Mouse (Mus musculus): Measurements from ENCODE around the gene Kif5c. TPM values are rescaled to one million over a fixed set of nuclear protein-coding genes. Genes with fewer than 3 reads are reported as not detected.

The Kif5c gene
- polyA plus RNA-seq, 1 experiment, result 408 TPM

DNA sequence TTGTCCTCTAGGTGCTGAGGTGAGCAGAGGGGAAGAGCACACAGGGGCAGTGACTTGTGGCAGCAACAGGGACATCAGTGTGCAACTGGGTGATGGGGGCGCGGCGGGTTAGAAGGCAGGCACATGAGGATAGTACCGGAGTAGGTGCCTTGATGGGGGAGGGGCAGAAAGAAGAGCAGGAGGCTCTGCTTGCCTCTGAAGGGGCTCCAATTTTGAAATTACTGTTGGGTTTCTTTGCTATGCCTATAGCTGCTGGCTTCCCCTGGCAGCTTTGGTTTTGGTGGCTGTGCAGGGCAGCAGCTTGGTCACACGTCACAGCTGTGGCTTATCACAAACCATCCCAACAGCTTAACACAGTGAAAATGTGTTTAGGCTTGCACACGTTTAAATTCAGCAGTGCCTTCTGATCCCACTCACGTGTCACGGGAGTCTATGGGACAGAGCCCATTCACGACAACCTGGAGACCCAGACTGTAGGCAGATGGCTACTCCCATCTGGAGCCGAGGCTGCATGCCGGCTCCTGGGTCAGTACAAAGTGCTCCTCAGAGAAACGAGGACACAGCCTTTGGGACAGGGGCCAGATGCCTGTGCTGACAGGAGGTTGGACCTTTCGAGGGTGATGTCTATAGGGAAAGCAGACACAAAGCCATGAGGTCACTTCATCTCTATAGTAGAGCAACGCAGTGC is 126.1 kb downstream of the Kif5c start:
- Histone ChIP-seq H3K4me1 (ENCODE audit: control insufficient read depth, insufficient read depth, low read length) (peaks cover 33% of the 10 kb centered on the region), H3K4me3 (ENCODE audit: insufficient read depth, low read length) (no peak overlapping the region), H3K27ac (ENCODE audit: insufficient read depth, low read length) (no peak overlapping the region)
- TF ChIP-seq POLR2A (IDR thresholded peaks at IDR 0.05; ENCODE audit: extremely low read depth, insufficient read depth, low read length), result no peak
- TF ChIP-seq CTCF (IDR thresholded peaks at IDR 0.05; ENCODE audit: extremely low read depth, insufficient read depth, low read length), result no peak

GRCm38 (mm10) chr2:49746947-49747346 is 127.8 kb downstream of the Kif5c start:
- Histone ChIP-seq H3K27ac (ENCODE audit: insufficient read depth, low read length) (no peak overlapping the region), H3K4me3 (ENCODE audit: insufficient read depth, low read length) (no peak overlapping the region), H3K4me1 (ENCODE audit: control insufficient read depth, insufficient read depth, low read length) (peaks cover 28% of the 10 kb centered on the region)
- no peak for TF ChIP-seq CTCF (IDR thresholded peaks at IDR 0.05; ENCODE audit: extremely low read depth, insufficient read depth, low read length)
- no peak for TF ChIP-seq POLR2A (IDR thresholded peaks at IDR 0.05; ENCODE audit: extremely low read depth, insufficient read depth, low read length)

GRCm38 (mm10) chr2:49747670-49748069 is 128.6 kb downstream of the Kif5c start:
- Histone ChIP-seq H3K4me1 (ENCODE audit: control insufficient read depth, insufficient read depth, low read length) (peaks cover 26% of the 10 kb centered on the region), H3K27ac (ENCODE audit: insufficient read depth, low read length) (no peak overlapping the region), H3K4me3 (ENCODE audit: insufficient read depth, low read length) (no peak overlapping the region)
- TF ChIP-seq CTCF (IDR thresholded peaks at IDR 0.05; ENCODE audit: extremely low read depth, insufficient read depth, low read length), result no peak
- TF ChIP-seq POLR2A (IDR thresholded peaks at IDR 0.05; ENCODE audit: extremely low read depth, insufficient read depth, low read length), result no peak

DNA sequence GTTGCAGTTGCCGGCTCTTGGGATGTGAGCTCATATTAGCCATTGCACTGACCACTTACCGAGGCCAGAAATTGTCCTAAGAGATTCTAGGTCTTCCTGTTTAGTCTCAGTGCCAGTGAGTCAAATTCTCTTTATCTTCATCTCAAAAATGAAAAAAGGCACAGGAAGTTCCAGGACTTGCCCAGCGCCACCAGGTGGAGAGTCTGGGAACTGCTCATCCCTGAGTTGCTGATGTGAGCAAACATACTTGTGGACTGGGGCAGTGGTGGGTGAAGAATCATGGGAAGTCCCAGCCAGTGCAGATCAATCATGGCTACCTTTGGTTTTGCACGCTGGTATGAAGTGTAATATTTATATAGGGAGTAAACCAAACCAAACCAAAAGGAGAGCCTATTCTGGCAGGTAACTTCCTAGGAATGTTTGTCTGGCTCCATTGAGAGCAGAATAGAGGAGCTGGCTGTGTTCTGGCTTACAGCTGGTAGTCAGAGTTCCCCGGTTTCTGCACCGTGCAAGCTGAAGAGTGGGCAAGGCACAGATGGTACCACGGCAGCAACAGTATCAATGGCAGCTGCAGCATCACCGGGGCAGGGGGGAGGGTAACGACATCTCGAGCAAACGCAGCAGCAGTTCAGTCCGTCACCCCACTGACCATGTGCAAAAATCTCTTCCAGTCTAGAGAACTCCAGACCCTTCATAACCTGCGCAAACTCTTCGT is 129.7 kb downstream of the Kif5c start:
- H3K4me1 ChIP-seq (ENCODE audit: control insufficient read depth, insufficient read depth, low read length), result peaks cover 16% of the 10 kb centered on the region
- H3K4me3 ChIP-seq (ENCODE audit: insufficient read depth, low read length), result no peak overlapping the region
- no peak overlapping the region for H3K27ac ChIP-seq (ENCODE audit: insufficient read depth, low read length)
- TF ChIP-seq POLR2A (IDR thresholded peaks at IDR 0.05; ENCODE audit: extremely low read depth, insufficient read depth, low read length) (no peak), CTCF (IDR thresholded peaks at IDR 0.05; ENCODE audit: extremely low read depth, insufficient read depth, low read length) (peak; percentile 65)

DNA sequence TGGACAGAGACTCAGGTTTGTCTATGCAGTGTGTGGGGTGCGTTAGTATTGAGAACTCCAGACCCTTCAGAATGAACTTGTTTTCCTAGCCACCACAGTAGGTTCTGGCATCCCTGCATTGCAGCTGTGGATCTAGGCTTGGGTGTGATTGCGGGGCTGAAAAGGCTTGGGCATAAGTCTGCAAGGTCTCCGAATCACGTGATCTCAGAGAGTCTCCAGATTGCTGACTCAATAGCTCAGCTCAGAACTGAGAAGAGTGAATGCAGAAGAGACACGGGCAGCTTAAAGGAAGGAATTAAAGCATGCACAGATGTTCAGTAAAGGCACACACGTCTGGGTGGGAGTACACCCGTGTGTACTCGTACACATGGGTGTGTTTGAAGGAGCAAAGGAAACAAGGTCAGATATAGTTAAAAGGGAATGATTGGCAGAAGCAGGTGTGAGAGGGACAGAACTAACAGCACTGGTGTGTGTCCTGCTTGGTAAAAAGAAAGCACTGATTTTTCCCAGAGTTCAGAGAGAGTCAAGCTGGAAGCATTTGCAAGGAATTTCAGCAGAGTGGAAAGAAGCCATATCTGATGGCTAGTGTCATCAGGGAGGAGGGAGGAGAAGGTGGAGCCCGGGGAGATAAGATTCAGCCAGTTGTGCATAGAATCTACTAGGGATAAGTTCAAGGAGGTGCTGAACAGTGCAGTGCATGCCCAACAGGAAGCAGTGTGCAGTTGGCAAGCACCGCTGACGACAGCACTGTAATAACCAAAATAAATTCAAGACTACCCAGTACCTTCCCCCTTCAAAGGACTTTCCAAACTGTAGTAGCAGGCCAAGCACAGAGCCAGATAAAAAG is 130.9 kb downstream of the Kif5c start:
- no peak for TF ChIP-seq CTCF (IDR thresholded peaks at IDR 0.05; ENCODE audit: extremely low read depth, insufficient read depth, low read length)
- no peak for TF ChIP-seq POLR2A (IDR thresholded peaks at IDR 0.05; ENCODE audit: extremely low read depth, insufficient read depth, low read length)
- Histone ChIP-seq H3K27ac (ENCODE audit: insufficient read depth, low read length) (no peak overlapping the region), H3K4me1 (ENCODE audit: control insufficient read depth, insufficient read depth, low read length) (peaks cover 11% of the 10 kb centered on the region), H3K4me3 (ENCODE audit: insufficient read depth, low read length) (no peak overlapping the region)

- Histone ChIP-seq H3K4me3 (ENCODE audit: insufficient read depth, low read length) (no peak overlapping the region), H3K27ac (ENCODE audit: insufficient read depth, low read length) (no peak overlapping the region), H3K4me1 (ENCODE audit: control insufficient read depth, insufficient read depth, low read length) (0 out of 2 replicates have a peak, but pooled peaks cover 5% of the 10 kb centered on the region)
- TF ChIP-seq POLR2A (IDR thresholded peaks at IDR 0.05; ENCODE audit: extremely low read depth, insufficient read depth, low read length) (0 out of 2 replicates have a peak, but pooled peaks have one; percentile 19), CTCF (IDR thresholded peaks at IDR 0.05; ENCODE audit: extremely low read depth, insufficient read depth, low read length) (no peak)
These were observed 132.6 kb downstream of the Kif5c start for GRCm38 (mm10) chr2:49751544-49752210.

DNA sequence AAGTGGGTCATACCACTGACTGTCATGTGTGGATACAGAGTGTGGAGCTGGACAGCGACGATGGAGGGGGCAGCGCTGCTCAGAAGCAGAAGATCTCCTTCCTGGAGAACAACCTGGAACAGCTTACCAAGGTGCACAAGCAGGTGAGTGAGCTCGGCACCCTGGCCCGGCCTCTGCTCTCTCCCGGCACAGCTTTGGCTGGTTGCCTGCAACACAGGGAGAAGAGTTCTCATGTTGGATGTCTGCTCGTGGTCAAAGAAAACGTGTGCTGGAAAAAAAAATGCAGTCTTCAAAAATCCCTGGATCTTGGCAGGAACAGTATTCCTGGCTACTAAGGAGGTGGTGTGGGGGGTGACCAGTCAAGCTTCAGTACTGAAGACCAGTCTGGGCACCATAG is 133.1 kb downstream of the Kif5c start:
- 0 out of 2 replicates have a peak, but pooled peaks cover 3% of the 10 kb centered on the region for H3K4me1 ChIP-seq (ENCODE audit: control insufficient read depth, insufficient read depth, low read length)
- H3K27ac ChIP-seq (ENCODE audit: insufficient read depth, low read length), result no peak overlapping the region
- TF ChIP-seq POLR2A (IDR thresholded peaks at IDR 0.05; ENCODE audit: extremely low read depth, insufficient read depth, low read length) (no peak), CTCF (IDR thresholded peaks at IDR 0.05; ENCODE audit: extremely low read depth, insufficient read depth, low read length) (no peak)
- H3K4me3 ChIP-seq (ENCODE audit: insufficient read depth, low read length), result no peak overlapping the region

GRCm38 (mm10) chr2:49753062-49753461 is 134.0 kb downstream of the Kif5c start:
- H3K4me3 ChIP-seq (ENCODE audit: insufficient read depth, low read length), result no peak overlapping the region
- H3K27ac ChIP-seq (ENCODE audit: insufficient read depth, low read length), result no peak overlapping the region
- TF ChIP-seq POLR2A (IDR thresholded peaks at IDR 0.05; ENCODE audit: extremely low read depth, insufficient read depth, low read length) (no peak), CTCF (IDR thresholded peaks at IDR 0.05; ENCODE audit: extremely low read depth, insufficient read depth, low read length) (no peak)
- H3K4me1 ChIP-seq (ENCODE audit: control insufficient read depth, insufficient read depth, low read length), result 0 out of 2 replicates have a peak, but pooled peaks cover 3% of the 10 kb centered on the region

GRCm38 (mm10) chr2:49755054-49755453 is 136.0 kb downstream of the Kif5c start:
- Histone ChIP-seq H3K4me3 (ENCODE audit: insufficient read depth, low read length) (no peak overlapping the region), H3K4me1 (ENCODE audit: control insufficient read depth, insufficient read depth, low read length) (no peaks in the 10 kb centered on the region), H3K27ac (ENCODE audit: insufficient read depth, low read length) (no peak overlapping the region)
- TF ChIP-seq CTCF (IDR thresholded peaks at IDR 0.05; ENCODE audit: extremely low read depth, insufficient read depth, low read length) (no peak), POLR2A (IDR thresholded peaks at IDR 0.05; ENCODE audit: extremely low read depth, insufficient read depth, low read length) (no peak)

Data from cortical plate, adult 2 months (tissue).